Mouse (Mus musculus) hindbrain, embryonic 11.5 days (tissue): ENCODE measurements around the gene Ssc4d. TPM values are rescaled to one million over a fixed set of nuclear protein-coding genes. Genes with fewer than 3 reads are reported as not detected.
A peak's percentile ranks its signal among the peaks of the same experiment; 100 is the strongest.

Experiments
- ATAC-seq: fragments of 200-750 bp; cut with Nextera tagmentation; 2 replicates; pipeline ENCODE4 v1.8.0; 2017; ENCODE audit warnings: mild to moderate bottlenecking, moderate TSS enrichment, moderate library complexity; ENCODE audit not compliant: low FRiP score
- DNase-seq: peaks from one replicate; pipeline ENCODE4 v3.0.0-alpha.2; 2015; ENCODE audit warnings: low spot score
- H3K27ac ChIP-seq: fragments of 300-500 bp; sonication (generic); 2 replicates; pipeline ENCODE4 v1.5.1; 2014; ENCODE audit warnings: mild to moderate bottlenecking, low read depth, low read length
- H3K27me3 ChIP-seq: fragments of 300-500 bp; sonication (generic); 2 replicates; pipeline ENCODE4 v1.6.1; 2014; ENCODE audit warnings: mild to moderate bottlenecking, low read length, moderate library complexity, mixed read lengths; ENCODE audit not compliant: control insufficient read depth, insufficient read depth
- H3K36me3 ChIP-seq: fragments of 300-500 bp; sonication (generic); 2 replicates; pipeline ENCODE4 v1.6.1; 2014; ENCODE audit warnings: mild to moderate bottlenecking, low read length, moderate library complexity, mixed read lengths; ENCODE audit not compliant: control insufficient read depth, insufficient read depth
- H3K4me1 ChIP-seq: fragments of 300-500 bp; sonication (generic); replicated peaks from 2 replicates; pipeline ENCODE4 v1.6.1; 2014; ENCODE audit warnings: low read length, mixed read lengths; ENCODE audit not compliant: control insufficient read depth, insufficient read depth
- H3K4me2 ChIP-seq: fragments of 300-500 bp; sonication (generic); replicated peaks from 2 replicates; pipeline ENCODE4 v1.6.1; 2014; ENCODE audit warnings: mild to moderate bottlenecking, low read depth, low read length
- H3K4me3 ChIP-seq: fragments of 300-500 bp; sonication (generic); 2 replicates; pipeline ENCODE4 v1.5.1; 2014; ENCODE audit warnings: low read depth, low read length
- H3K9ac ChIP-seq: fragments of 300-500 bp; sonication (generic); 2 replicates; pipeline ENCODE4 v1.6.1; 2014; ENCODE audit warnings: low read depth, low read length
- H3K9me3 ChIP-seq: fragments of 300-500 bp; sonication (generic); 2 replicates; pipeline ENCODE4 v1.6.1; 2016; ENCODE audit warnings: low read length; ENCODE audit not compliant: control insufficient read depth
- WGBS: fragments of 180-500 bp; shearing (Covaris S2); extraction: QIAGEN DNeasy Blood & Tissue Kit; methylation state at CpG from one replicate; pipeline ENCODE4 v1.1.7; 2014; 5-methylcytosine and 5-hydroxymethylcytosine counted together
- polyA plus RNA-seq: library from polyadenylated mRNA; unstranded; fragments of >200 nt; fragmentation: Nextera tagmentation; extraction: Ambion mirVana; gene quantifications from 2 replicates; pipeline ENCODE4 v1.2.1, GENCODE M21; 2014

Ssc4d gene
- polyA plus RNA-seq, 1 experiment from 2014 or later, result 1.6 TPM

- H3K4me1 ChIP-seq, result no peaks in the 10 kb centered on the region; the same call in 1 of the 2 replicates
- peaks cover 2% of the 10 kb centered on the region; the same call in 1 of the 2 replicates for H3K27me3 ChIP-seq
- ATAC-seq (no peak), DNase-seq (peak; percentile 32)
- no peak overlapping the region for H3K4me3 ChIP-seq
- H3K4me2 ChIP-seq, result no peak overlapping the region
- no peak overlapping the region for H3K27ac ChIP-seq
- WGBS, result 67% methylated on average over 9 of the region's 9 CpGs
- no peak overlapping the region for H3K9ac ChIP-seq
- H3K9me3 ChIP-seq, result no peaks in the 10 kb centered on the region
- H3K36me3 ChIP-seq, result no peaks in the 10 kb centered on the region
Measured at GRCm38 (mm10) chr5:135966866-135967265, 7.5 kb downstream of the Ssc4d start.

- WGBS, result 10% methylated on average over 24 of the region's 24 CpGs
- ATAC-seq (no peak), DNase-seq (no peak)
- Histone ChIP-seq H3K9ac (no peak overlapping the region), H3K9me3 (no peaks in the 10 kb centered on the region), H3K4me2 (0 out of 2 replicates have a peak overlapping the region, but pooled peaks have one; percentile 17), H3K36me3 (no peaks in the 10 kb centered on the region), H3K4me3 (no peak overlapping the region), H3K27ac (no peak overlapping the region), H3K4me1 (no peaks in the 10 kb centered on the region; the same call in 1 of the 2 replicates), H3K27me3 (peaks cover 2% of the 10 kb centered on the region; the same call in 1 of the 2 replicates)
Measured at GRCm38 (mm10) chr5:135965501-135965930, 8.8 kb downstream of the Ssc4d start.

GRCm38 (mm10) chr5:135963280-135963627, 11.1 kb downstream of the Ssc4d start:
- no peaks in the 10 kb centered on the region for H3K36me3 ChIP-seq
- H3K9me3 ChIP-seq, result no peaks in the 10 kb centered on the region
- H3K27me3 ChIP-seq, result peaks cover 2% of the 10 kb centered on the region; the same call in 1 of the 2 replicates
- H3K9ac ChIP-seq, result peak overlapping the region; percentile 96
- ATAC-seq (no peak), DNase-seq (no peak)
- peak overlapping the region; percentile 61 for H3K4me3 ChIP-seq
- peak overlapping the region; percentile 94 for H3K27ac ChIP-seq
- H3K4me1 ChIP-seq, result no peaks in the 10 kb centered on the region; the same call in 1 of the 2 replicates
- 7% methylated on average over 6 of the region's 6 CpGs for WGBS
- H3K4me2 ChIP-seq, result peak overlapping the region; percentile 97

- DNase-seq, result peak; percentile 97
- H3K4me3 ChIP-seq, result peak overlapping the region; percentile 61
- no peaks in the 10 kb centered on the region for H3K36me3 ChIP-seq
- ATAC-seq, result peak; percentile 97
- H3K27me3 ChIP-seq, result peaks cover 2% of the 10 kb centered on the region; the same call in 1 of the 2 replicates
- no peaks in the 10 kb centered on the region for H3K9me3 ChIP-seq
- H3K4me1 ChIP-seq, result no peaks in the 10 kb centered on the region; the same call in 1 of the 2 replicates
- peak overlapping the region; percentile 96 for H3K9ac ChIP-seq
- WGBS, result under 1% methylated on average over 64 of the region's 64 CpGs
- H3K4me2 ChIP-seq, result peak overlapping the region; percentile 97
- H3K27ac ChIP-seq, result peak overlapping the region; percentile 94
Measured at GRCm38 (mm10) chr5:135962492-135963279, 11.6 kb downstream of the Ssc4d start.

DNA sequence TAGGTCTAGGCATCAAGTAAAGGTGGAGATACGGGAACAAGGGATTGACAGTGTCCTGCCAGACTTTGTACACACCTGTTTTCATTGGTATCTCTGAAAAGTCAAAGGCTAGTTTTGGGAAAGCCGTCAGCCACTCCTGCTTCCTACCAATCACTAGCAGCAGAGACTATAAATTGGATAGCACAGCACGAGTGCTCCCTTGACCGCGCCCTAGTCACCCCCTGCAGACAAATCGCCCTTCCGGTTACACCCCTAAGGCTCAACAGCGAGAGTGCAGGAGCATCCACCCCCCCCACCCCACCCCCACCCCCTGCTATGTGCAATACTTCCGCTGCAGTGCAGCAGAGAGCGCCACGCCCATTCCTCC, 12.2 kb downstream of the Ssc4d start:
- DNase-seq (no peak), ATAC-seq (no peak)
- peak overlapping the region; percentile 61 for H3K4me3 ChIP-seq
- peaks cover 2% of the 10 kb centered on the region; the same call in 1 of the 2 replicates for H3K27me3 ChIP-seq
- H3K4me2 ChIP-seq, result peak overlapping the region; percentile 97
- WGBS, result under 1% methylated on average over 11 of the region's 11 CpGs
- H3K27ac ChIP-seq, result peak overlapping the region; percentile 94
- H3K36me3 ChIP-seq, result no peaks in the 10 kb centered on the region
- H3K9ac ChIP-seq, result peak overlapping the region; percentile 16; the same call in 1 of the 2 replicates
- H3K9me3 ChIP-seq, result no peaks in the 10 kb centered on the region
- H3K4me1 ChIP-seq, result no peaks in the 10 kb centered on the region; the same call in 1 of the 2 replicates

- WGBS, result 97% methylated on average over 15 of the region's 15 CpGs
- Histone ChIP-seq H3K9me3 (no peaks in the 10 kb centered on the region), H3K4me3 (no peak overlapping the region), H3K4me1 (no peaks in the 10 kb centered on the region; the same call in 1 of the 2 replicates), H3K36me3 (no peaks in the 10 kb centered on the region), H3K27me3 (peaks cover 2% of the 10 kb centered on the region; the same call in 1 of the 2 replicates), H3K27ac (peak overlapping the region; percentile 94; the same call in 1 of the 2 replicates), H3K9ac (no peak overlapping the region), H3K4me2 (no peak overlapping the region)
- DNase-seq, result no peak
- no peak for ATAC-seq
Measured at GRCm38 (mm10) chr5:135960909-135961635, 13.3 kb downstream of the Ssc4d start.

GRCm38 (mm10) chr5:135959911-135960310, 14.4 kb downstream of the Ssc4d start:
- Histone ChIP-seq H3K4me1 (no peaks in the 10 kb centered on the region), H3K9me3 (no peaks in the 10 kb centered on the region), H3K27ac (no peak overlapping the region), H3K27me3 (no peaks in the 10 kb centered on the region), H3K9ac (no peak overlapping the region), H3K4me2 (no peak overlapping the region), H3K4me3 (no peak overlapping the region), H3K36me3 (no peaks in the 10 kb centered on the region)
- ATAC-seq, result no peak
- WGBS, result 93% methylated on average over 7 of the region's 7 CpGs
- DNase-seq, result no peak

- no peaks in the 10 kb centered on the region for H3K4me1 ChIP-seq
- H3K9me3 ChIP-seq, result no peaks in the 10 kb centered on the region
- peak overlapping the region; percentile 0; the same call in 1 of the 2 replicates for H3K27ac ChIP-seq
- no peak overlapping the region for H3K9ac ChIP-seq
- 88% methylated on average over 4 of the region's 4 CpGs for WGBS
- no peak overlapping the region for H3K4me2 ChIP-seq
- H3K36me3 ChIP-seq, result no peaks in the 10 kb centered on the region
- no peak for DNase-seq
- no peaks in the 10 kb centered on the region for H3K27me3 ChIP-seq
- ATAC-seq, result no peak
- no peak overlapping the region for H3K4me3 ChIP-seq
Measured at GRCm38 (mm10) chr5:135958367-135958766, 16.0 kb downstream of the Ssc4d start.
